Mouse (Mus musculus) kidney, postnatal 36 days (tissue): ENCODE measurements at regions not wholly inside any gene's neighbourhood (a gene's known extent, or its start where the extent isn't known, plus 50 kb on each side); places are given as distances from the start of the nearest gene placed in this dataset.

Experiments used
- DNase-seq, 2 experiments: peaks; one replicate each; pipeline ENCODE4 v3.0.0; 2021 to 2022; ENCODE audit warnings: mixed read lengths in 2 of 2

GRCm38 (mm10) chr8:102575523-102575922 is 209.9 kb downstream of the Cdh11 start:
- no peak for DNase-seq

DNA sequence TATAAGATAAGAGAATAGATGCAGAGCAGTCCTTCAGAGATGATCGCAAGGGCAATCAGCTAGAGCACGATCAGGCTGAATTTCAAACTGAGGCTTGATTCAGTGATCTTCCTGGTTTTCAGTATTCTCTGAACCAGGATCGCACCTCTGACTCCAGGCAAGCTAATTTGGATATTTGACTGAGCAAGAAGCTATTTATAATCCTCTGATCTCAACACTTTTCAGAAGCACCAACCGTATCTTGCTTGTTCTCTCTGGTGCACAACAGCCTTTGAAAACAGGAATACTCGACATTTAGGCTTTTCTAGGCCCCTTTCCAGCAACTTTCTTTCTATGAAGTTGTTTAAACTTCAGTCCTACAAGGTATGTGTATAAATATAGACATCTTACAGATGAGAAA is 217.7 kb downstream of the Cdh11 start:
- no peak for DNase-seq

DNA sequence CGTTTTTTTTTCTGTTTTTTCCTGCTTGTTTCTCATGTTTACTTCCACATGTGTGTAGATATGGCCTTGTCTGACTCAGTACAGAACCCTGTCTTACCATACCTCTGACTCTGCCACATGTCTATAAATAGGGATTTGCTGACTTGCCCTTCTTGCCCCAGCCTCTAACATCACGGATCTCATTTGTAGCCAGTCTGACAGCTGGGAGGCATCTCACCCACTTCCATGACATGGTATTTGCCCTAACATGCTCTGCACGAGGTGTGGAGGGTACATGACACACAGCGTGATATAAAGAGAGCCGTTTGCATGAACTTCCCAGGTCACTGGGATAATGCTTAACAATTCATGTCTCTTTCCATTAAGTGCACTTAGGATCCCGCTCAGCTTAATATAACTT is 231.2 kb downstream of the Cdh11 start:
- DNase-seq, result no peak

DNA sequence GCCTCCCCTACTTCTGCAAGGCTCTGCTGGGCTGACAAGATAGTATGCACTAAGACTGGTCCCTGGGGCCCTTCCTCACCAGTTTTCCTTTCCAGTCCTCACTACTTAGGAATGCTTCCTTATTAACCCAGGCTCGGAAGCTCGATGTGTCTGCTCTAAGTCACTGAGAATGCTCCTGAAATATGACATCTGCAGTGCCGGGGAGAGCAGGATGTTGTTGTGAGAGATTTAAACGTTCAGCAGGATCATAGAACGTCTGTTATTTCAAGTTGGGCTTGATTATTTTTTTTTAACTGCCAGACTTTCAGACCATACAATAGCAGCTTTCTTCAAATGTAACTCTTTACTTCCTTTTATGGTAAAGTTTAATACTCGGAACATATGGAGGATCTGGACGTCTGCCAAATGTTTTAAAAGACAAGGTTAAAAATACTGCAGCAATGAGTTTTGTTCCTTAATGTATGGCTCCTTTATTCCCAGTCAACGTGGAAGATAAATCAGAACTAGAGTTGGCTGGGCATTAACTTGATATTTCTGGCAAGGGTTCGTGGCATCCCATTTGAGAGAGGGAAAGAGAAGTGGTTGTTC is 232.0 kb downstream of the Cdh11 start:
- DNase-seq, result no peak

GRCm38 (mm10) chr8:102538886-102539285 is 246.6 kb downstream of the Cdh11 start:
- no peak for DNase-seq

GRCm38 (mm10) chr8:102538068-102538467 is 247.4 kb downstream of the Cdh11 start:
- no peak for DNase-seq

- no peak for DNase-seq
Measured at GRCm38 (mm10) chr8:102518446-102518845, 267.0 kb downstream of the Cdh11 start.

- DNase-seq, result peak in 1 of 2 experiments; percentile 30
Measured at GRCm38 (mm10) chr8:102515748-102516147, 269.7 kb downstream of the Cdh11 start.

DNA sequence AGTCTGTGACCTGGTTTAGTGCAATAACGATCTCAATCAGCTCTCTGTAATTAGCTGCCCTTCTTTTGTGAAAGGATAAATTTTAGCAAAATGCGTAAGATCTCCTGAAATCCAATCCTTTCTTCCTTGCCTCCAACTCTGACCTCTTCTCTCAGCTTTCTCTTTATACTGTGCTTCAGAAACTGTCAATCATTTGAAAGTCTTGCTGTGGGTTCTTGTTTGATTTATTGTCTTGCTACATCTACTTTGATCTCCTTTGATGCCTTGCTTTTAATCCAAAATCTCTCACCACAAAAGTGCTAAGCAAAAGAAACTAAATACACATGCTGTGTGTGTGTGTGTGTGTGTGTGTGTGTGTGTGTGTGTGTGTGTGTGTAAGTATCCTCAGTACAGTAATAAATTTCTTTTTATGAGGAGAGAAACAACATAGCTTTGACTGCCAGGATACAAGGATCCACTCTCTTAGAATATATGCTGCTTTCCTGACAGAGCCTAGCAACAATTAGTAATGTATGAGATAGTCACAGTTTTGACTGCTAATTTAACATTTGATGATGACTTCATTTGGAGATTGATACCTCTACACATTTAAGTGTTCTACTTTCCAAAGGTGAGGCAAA is 270.5 kb downstream of the Cdh11 start:
- no peak for DNase-seq

DNA sequence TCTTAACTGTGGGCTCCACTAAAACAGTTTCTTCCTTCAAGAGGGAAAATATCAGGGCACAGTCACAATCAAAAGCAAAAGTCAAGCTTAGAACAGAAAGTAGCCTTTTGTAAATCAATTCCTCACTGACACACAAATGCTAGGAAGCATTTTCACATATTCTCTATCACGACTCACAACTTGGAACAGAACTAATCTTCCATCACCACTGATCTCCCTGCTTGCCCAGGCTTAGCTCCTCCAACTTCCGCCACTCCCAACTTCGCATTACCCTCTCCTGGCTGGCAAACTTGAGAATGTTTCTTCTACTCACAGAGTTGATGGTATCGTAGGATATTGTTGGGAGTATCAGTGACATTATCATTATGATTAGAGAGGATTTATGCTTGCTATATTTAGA is 284.7 kb downstream of the Cdh11 start:
- no peak for DNase-seq

- DNase-seq, result no peak
Measured at GRCm38 (mm10) chr8:102500202-102500601, 285.2 kb downstream of the Cdh11 start.

DNA sequence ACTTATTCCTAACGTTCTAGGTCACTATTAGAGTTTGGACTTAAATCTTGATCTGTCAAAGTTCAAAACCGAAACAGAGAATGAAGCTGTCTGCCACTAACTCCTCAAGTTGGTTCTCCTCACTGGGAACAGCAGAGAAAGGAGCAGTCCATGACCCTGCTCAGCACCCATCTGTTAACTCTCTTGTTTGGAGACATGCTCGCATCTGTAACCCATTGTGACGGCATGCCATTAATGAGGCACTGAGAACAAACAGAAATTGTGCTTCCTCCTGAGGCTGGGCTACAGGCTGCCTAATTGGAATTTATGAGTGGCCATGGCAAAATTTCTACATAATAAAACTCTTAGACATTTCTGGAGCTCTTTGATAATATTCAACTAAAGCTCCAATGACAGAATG is 286.4 kb downstream of the Cdh11 start:
- no peak for DNase-seq

DNA sequence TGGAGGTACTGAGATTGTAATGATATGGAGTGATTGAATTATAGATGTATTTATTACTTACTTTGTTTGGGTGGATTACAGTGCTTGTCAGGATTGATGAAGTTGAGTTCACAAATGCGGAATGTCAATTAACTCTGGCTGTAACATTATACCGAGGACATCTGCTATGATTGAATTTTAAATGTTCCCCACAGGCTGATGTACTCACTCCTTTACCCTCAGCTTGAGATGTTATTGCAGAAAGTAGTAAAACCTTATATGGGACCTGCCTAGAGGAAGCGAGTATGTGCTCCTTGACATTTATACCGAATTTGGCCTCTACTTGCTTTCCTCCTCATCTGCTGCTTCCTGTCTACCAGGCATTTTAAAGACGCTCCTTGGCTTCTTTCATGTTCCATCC is 288.3 kb downstream of the Cdh11 start:
- DNase-seq, result no peak

DNA sequence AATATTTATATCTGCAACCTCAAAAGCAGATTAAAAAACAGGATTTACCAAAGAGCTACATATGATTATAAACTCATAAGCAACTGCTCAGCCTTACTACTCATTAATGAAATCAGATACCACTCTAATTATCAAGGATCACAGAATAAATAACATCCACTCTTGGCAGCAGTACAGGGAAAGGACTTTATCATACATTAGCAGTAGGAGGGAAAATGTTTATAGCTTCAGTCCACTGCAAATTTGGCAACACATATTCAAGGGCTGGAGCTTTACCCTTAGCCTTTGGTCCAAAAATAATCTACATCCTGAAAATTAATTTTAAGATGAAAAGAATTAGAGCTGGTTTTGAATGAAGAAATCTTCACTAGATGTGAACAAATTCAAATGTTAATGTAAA is 288.7 kb downstream of the Cdh11 start:
- DNase-seq, result no peak

DNA sequence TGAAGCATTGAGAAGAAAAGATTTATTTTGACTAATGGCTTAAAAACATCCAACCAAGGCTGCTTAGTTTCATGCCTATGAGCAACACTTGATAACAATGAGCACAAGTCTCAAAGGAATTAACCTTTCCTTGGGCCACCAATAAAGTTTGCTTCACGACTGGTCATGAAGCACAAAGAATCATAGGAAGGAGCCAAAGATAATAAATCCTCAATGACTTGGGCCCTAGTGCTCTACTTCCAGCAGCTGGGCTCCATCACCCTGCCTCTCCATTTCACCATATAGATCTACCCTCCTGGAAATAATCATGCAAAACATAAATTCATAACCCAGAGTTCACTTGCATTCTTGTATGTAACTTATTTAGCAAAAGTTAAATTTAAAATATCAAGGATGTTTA is 289.4 kb downstream of the Cdh11 start:
- DNase-seq, result no peak

DNA sequence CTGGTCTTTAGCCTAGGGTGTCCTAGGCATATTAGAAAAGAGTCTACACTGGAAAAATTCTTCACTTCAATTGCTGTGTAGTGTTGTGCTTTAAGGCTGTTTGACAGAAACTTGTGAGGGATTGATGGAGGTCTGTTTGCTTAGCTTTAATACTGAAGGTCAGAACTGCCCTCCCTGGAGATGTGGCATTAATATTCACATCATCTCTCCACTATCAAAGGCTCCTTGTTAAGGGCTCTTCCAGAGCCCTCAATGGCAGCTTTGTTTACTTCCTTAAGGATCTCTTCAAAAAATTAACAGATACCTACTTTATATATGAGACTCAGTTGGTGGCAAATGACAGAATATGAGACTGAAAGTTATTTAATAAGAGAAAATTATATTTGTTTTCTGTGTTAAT is 294.4 kb downstream of the Cdh11 start:
- DNase-seq, result no peak

GRCm38 (mm10) chr8:102488284-102488683 is 297.2 kb downstream of the Cdh11 start:
- no peak for DNase-seq

DNA sequence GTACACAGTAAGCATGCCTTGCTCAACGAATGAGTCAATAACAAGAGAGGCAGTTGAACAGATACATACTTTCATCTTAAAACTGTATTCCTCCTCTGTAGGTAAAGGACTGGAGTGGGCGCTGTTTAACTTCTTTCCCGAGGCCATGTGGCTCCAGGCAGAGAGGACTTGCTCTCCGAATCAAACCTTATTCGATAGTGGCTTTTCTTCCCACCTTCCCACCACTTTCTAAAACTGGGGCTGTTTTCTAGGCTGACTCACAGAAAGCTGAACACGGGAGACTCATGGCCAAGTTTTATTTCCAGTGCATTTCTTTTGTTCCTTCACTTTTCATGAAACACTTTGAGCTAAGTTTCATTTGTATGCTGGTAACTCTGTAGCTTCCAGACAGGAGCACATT is 297.6 kb downstream of the Cdh11 start:
- DNase-seq, result no peak

DNA sequence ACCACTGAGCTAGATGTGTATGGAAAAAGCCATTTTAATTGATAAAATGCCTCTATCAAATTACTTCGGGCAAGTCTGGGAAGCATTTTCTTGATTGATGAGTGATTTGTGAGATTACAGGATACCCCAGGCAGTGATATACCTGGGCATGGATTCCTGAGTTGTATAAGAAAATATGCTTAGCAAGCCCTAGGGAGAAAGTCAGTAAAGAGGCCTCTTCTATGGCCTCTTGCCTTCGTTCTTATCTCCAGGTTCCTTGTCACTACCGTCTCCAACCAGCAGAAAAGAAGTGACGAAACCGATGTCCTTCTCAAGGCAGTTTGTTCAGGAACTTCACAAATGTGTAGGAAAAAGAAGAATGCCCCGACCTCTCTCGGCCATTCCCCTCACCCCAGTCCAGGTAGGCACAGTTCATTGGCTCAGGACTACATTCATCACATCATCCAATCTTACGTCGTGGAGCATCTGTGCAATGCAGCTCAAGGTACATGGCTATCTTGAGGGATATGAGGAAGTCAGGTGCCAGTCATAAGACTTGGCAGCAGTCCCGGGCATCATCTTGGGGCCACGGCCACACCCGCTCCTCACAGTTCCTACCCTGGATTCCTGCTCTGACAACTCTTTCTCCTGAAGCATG is 310.2 kb downstream of the Cdh11 start:
- no peak for DNase-seq

DNA sequence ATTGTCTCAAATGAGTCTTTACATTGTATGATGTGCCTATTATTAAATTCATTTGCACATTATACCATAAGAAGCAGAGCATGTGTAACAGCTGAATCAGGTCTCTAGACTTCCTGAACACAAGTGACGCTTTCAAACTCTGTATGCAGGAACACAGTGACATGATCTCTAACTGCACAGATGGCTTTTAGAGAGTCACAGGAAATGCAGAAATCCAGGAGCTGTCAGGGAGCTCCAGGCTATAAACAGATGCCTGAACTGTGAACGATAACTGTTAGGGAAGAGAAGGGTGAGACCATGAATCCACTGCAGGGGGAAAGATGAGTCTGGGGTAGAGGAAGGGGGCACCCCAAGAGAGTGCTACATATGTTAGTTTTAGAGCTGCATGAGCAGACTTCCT is 311.2 kb downstream of the Cdh11 start:
- DNase-seq, result no peak

DNA sequence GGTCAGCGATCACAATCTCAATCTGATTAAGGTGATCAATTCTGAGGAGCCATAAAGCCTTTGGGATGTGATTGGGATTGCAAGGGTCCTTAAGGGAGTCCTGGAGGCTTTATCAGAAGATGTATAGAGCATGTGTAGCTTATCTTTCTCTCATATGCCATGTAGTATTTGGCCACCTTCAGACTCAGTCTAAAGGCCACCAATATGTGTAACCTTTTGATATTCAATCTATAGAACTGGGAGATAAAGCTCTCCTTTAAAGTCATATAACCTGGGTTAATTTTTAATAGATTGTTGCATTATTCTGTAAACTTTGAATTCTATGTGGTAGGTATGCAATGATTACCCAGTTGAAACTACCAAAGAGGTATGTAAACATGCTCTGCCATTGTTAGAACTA is 314.1 kb downstream of the Cdh11 start:
- no peak for DNase-seq

- no peak for DNase-seq
Measured at GRCm38 (mm10) chr8:102462601-102463000, 322.8 kb downstream of the Cdh11 start.

GRCm38 (mm10) chr8:102443006-102443405 is 342.4 kb downstream of the Cdh11 start:
- no peak for DNase-seq

GRCm38 (mm10) chr8:102421828-102422227 is 363.6 kb downstream of the Cdh11 start:
- no peak for DNase-seq

GRCm38 (mm10) chr8:102414931-102415330 is 370.5 kb downstream of the Cdh11 start:
- no peak for DNase-seq
